Mouse (Mus musculus) cerebellum, adult 2 months (tissue): ENCODE results near the gene Plac9a.

Experiments
- CTCF ChIP-seq: fragments of 200-500 bp; IDR thresholded peaks from 2 replicates; pipeline ENCODE4 v1.5.1; 2011; ENCODE audit warnings: low read depth, mild to moderate bottlenecking, control low read depth, low read length, moderate library complexity, borderline replicate concordance; ENCODE audit not compliant: insufficient read depth
- POLR2A ChIP-seq: fragments of 200-500 bp; IDR thresholded peaks from 2 replicates; pipeline ENCODE4 v1.6.1; 2011; ENCODE audit warnings: low read length, control low read depth, borderline replicate concordance; ENCODE audit not compliant: insufficient read depth

DNA sequence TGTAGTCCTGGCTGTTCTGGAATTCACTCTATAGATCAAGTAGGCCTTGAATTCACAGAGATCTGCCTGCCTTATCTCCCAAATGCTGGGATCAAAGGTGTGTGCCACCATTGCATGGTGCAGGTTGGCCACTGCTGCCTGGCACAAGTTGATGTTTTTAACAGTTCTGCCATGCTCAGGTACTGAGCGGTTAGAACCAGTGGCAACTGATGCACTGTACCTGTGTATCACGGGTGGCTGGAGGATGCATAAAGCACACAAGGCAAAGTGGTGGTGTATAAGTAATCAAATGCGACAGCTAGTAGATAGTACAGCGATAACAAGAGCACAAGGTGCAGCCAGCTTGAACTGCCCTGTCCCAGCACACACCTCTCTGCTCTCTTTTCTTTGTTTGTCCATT is 58.5 kb downstream of the Plac9a start:
- TF ChIP-seq POLR2A (no peak), CTCF (no peak)
